Mouse (Mus musculus) heart, postnatal 0 days (tissue): ENCODE measurements around the gene Ano9.

Experiments used
- CTCF ChIP-seq: IDR thresholded peaks from 2 replicates; pipeline ENCODE4 v1.5.1; 2016; ENCODE audit warnings: antibody characterized with exemption, control low read depth, low read depth
- EP300 ChIP-seq: IDR thresholded peaks from 2 replicates; pipeline ENCODE4 v1.6.1; 2016; ENCODE audit warnings: antibody characterized with exemption, low read depth

- TF ChIP-seq CTCF: no peak
- no peak for TF ChIP-seq EP300
Measured at GRCm38 (mm10) chr7:141145403-141145802, 27.8 kb upstream of the Ano9 start.
